Mouse (Mus musculus) stomach, adult 2 months (tissue): ENCODE measurements around the gene Casp8. TPM values are rescaled to one million over a fixed set of nuclear protein-coding genes. Genes with fewer than 3 reads are reported as not detected.

Source experiments
- polyA plus RNA-seq: library from polyadenylated mRNA; depleted of rRNA; stranded (reverse); fragments of >200 nt; gene quantifications from 2 replicates; pipeline ENCODE4 v1.2.3, GENCODE M21; 2012; rRNA removed

Gene Casp8
- 0.51 and 0.71 TPM in 2 replicates for polyA plus RNA-seq

DNA sequence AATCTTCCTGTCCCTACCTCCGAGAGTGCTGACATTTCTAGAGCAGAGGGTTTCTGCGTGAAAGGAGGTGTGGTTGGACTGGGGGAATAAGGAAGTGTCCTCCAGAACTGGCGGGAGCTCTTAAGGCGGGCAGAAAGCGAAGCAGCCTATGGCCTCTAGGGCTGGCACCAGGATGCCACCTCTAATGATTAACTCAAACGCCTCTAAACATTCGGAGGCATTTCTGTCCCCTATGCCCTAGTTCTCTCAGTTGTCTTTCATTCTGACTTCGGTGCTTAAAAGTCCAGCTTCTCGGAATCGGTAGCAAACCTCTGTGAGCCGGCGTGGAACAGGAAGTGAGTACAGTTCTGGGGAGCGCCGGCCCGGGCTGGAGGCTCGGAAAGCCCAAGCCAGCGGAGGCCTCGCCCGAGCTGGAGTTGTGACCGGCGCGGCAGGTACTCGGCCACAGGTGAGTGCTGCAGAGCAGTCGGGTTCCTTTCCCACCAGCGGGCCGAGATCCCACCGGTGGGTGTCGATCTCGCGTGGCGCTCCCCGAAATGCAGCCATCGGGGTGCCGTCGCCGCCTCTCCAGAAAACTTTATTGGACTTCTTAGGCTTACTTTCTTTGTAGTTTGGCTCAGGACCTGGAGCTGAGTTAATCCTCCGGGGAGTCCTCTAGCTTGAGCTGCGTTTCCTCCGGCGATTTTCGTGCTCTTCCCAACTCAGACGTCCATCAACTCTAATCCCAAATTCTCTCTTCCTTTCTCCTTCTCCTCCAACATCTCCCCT lies at the start of gene Casp8:
TSS of gene Casp8 (plus strand) at position 84 of the 768 bp plus-strand sequence.

Other genes with a start within 250 kb of the Casp8 start
- 0.10 and 0.12 TPM in 2 replicates for gene Fam126b, start 209.1 kb upstream of the Casp8 start, polyA plus RNA-seq
- gene Ndufb3, start 209.0 kb upstream of the Casp8 start, polyA plus RNA-seq, result 4.3 and 5.1 TPM in 2 replicates
- gene Als2cr12, start 99.4 kb upstream of the Casp8 start, polyA plus RNA-seq, result not detected in 2 replicates
- 8.6 and 13.5 TPM in 2 replicates for gene Cflar, start 83.9 kb upstream of the Casp8 start, polyA plus RNA-seq
- 10.6 and 11.3 TPM in 2 replicates for gene Trak2, start 178.1 kb downstream of the Casp8 start, polyA plus RNA-seq
- gene Stradb, start 178.1 kb downstream of the Casp8 start, polyA plus RNA-seq, result 4.7 and 6.2 TPM in 2 replicates